Mouse (Mus musculus): ENCODE data around the gene Creb3.

The Creb3 gene

GRCm38 (mm10) chr4:43546375-43547047 lies 15.6 kb upstream of the Creb3 start:
- no peak for TF ChIP-seq GATA4 (IDR thresholded peaks at IDR 0.05; ENCODE audit: insufficient replicate concordance, low read length)

GRCm38 (mm10) chr4:43547160-43547559 lies 15.0 kb upstream of the Creb3 start:
- TF ChIP-seq GATA4 (IDR thresholded peaks at IDR 0.05; ENCODE audit: insufficient replicate concordance, low read length): no peak

GRCm38 (mm10) chr4:43549055-43549454 lies 13.1 kb upstream of the Creb3 start:
- TF ChIP-seq GATA4 (IDR thresholded peaks at IDR 0.05; ENCODE audit: insufficient replicate concordance, low read length): no peak

- TF ChIP-seq GATA4 (IDR thresholded peaks at IDR 0.05; ENCODE audit: insufficient replicate concordance, low read length): no peak
Observed at GRCm38 (mm10) chr4:43552437-43552836, 9.7 kb upstream of the Creb3 start.

- no peak for TF ChIP-seq GATA4 (IDR thresholded peaks at IDR 0.05; ENCODE audit: insufficient replicate concordance, low read length)
Observed at GRCm38 (mm10) chr4:43553891-43554290, 8.2 kb upstream of the Creb3 start.

GRCm38 (mm10) chr4:43555926-43556325 lies 6.2 kb upstream of the Creb3 start:
- no peak for TF ChIP-seq GATA4 (IDR thresholded peaks at IDR 0.05; ENCODE audit: insufficient replicate concordance, low read length)

- no peak for TF ChIP-seq GATA4 (IDR thresholded peaks at IDR 0.05; ENCODE audit: insufficient replicate concordance, low read length)
Observed at GRCm38 (mm10) chr4:43558028-43558630, 4.0 kb upstream of the Creb3 start.

- no peak for TF ChIP-seq GATA4 (IDR thresholded peaks at IDR 0.05; ENCODE audit: insufficient replicate concordance, low read length)
Observed at GRCm38 (mm10) chr4:43558631-43559356, 3.3 kb upstream of the Creb3 start.

- no peak for TF ChIP-seq GATA4 (IDR thresholded peaks at IDR 0.05; ENCODE audit: insufficient replicate concordance, low read length)
Observed at GRCm38 (mm10) chr4:43559519-43560242, 2.5 kb upstream of the Creb3 start.

- TF ChIP-seq GATA4 (IDR thresholded peaks at IDR 0.05; ENCODE audit: insufficient replicate concordance, low read length): no peak
Observed at GRCm38 (mm10) chr4:43560243-43560611, 1.9 kb upstream of the Creb3 start.

- TF ChIP-seq GATA4 (IDR thresholded peaks at IDR 0.05; ENCODE audit: insufficient replicate concordance, low read length): no peak
Observed at GRCm38 (mm10) chr4:43560976-43561375, 1.2 kb upstream of the Creb3 start.

- no peak for TF ChIP-seq GATA4 (IDR thresholded peaks at IDR 0.05; ENCODE audit: insufficient replicate concordance, low read length)
Observed at GRCm38 (mm10) chr4:43561436-43561996, 616 bp upstream of the Creb3 start.

- TF ChIP-seq GATA4 (IDR thresholded peaks at IDR 0.05; ENCODE audit: insufficient replicate concordance, low read length): no peak
Observed at GRCm38 (mm10) chr4:43562769-43563600, 853 bp downstream of the Creb3 start.

GRCm38 (mm10) chr4:43563601-43563875 lies 1.4 kb downstream of the Creb3 start:
- no peak for TF ChIP-seq GATA4 (IDR thresholded peaks at IDR 0.05; ENCODE audit: insufficient replicate concordance, low read length)

- TF ChIP-seq GATA4 (IDR thresholded peaks at IDR 0.05; ENCODE audit: insufficient replicate concordance, low read length): no peak
Observed at GRCm38 (mm10) chr4:43564231-43564630, 2.1 kb downstream of the Creb3 start.

Measured in liver, adult (tissue).